In genomic region chr2:79268863-79269262, GRCm38 (mm10) we compare ENCODE assay signal across 18 mouse cellular contexts.
"Had no signal": no experiment of that assay in that cellular context is flagged by ENCODE, and none has a peak within 500 bp of the region (broad histone marks: within the 10 kb centered on the region; RNA-seq: fewer than 3 reads in every experiment).

No protein-coding gene starts in this region.

- H3K27me3 ChIP-seq: limb, embryonic 13.5 days; midbrain, embryonic 12.5 days; midbrain, embryonic 15.5 days; neural tube, embryonic 12.5 days; neural tube, embryonic 15.5 days had no signal

- H3K4me1 ChIP-seq: limb, embryonic 10.5 days; limb, embryonic 13.5 days; midbrain, embryonic 15.5 days; neural tube, embryonic 12.5 days; neural tube, embryonic 15.5 days had no signal

- H3K36me3 ChIP-seq: limb, embryonic 10.5 days; limb, embryonic 13.5 days; midbrain, embryonic 12.5 days; midbrain, embryonic 15.5 days; neural tube, embryonic 12.5 days; neural tube, embryonic 15.5 days had no signal

- ATAC-seq: lung, postnatal 0 days; midbrain, embryonic 15.5 days had no signal

- DNase-seq: kidney, adult 18-20 months; kidney, adult 9 months; kidney, postnatal 14 days; kidney, postnatal 4 days; lung, embryonic 14.5 days; right cerebral cortex, adult 18-20 months; right cerebral cortex, postnatal 14 days; right cerebral cortex, postnatal 4 days; thymus, adult 18-20 months; thymus, postnatal 36 days had no signal

- H3K9ac ChIP-seq: limb, embryonic 13.5 days; lung, embryonic 14.5 days; midbrain, embryonic 12.5 days; midbrain, embryonic 15.5 days; neural tube, embryonic 12.5 days; neural tube, embryonic 15.5 days had no signal

- H3K4me2 ChIP-seq: limb, embryonic 13.5 days; lung, embryonic 14.5 days; midbrain, embryonic 12.5 days; midbrain, embryonic 15.5 days; neural tube, embryonic 12.5 days; neural tube, embryonic 15.5 days had no signal

- H3K27ac ChIP-seq: limb, embryonic 10.5 days; limb, embryonic 13.5 days; macrophage; midbrain, embryonic 12.5 days; midbrain, embryonic 15.5 days; neural tube, embryonic 12.5 days; neural tube, embryonic 15.5 days had no signal

- H3K9me3 ChIP-seq: limb, embryonic 10.5 days; limb, embryonic 13.5 days; midbrain, embryonic 12.5 days; midbrain, embryonic 15.5 days; neural tube, embryonic 12.5 days; neural tube, embryonic 15.5 days had no signal

- H3K4me3 ChIP-seq: limb, embryonic 10.5 days; limb, embryonic 13.5 days; midbrain, embryonic 12.5 days; midbrain, embryonic 15.5 days; neural tube, embryonic 12.5 days; neural tube, embryonic 15.5 days had no signal
